Mouse (Mus musculus) cortical plate, adult 2 months (tissue): ENCODE measurements around the gene Rnf41. TPM values are rescaled to one million over a fixed set of nuclear protein-coding genes. Genes with fewer than 3 reads are reported as not detected.

Experiments
- H3K27ac ChIP-seq: fragments of 200-500 bp; 2 replicates; pipeline ENCODE4 v1.5.1; 2012; ENCODE audit warnings: low read length, control low read depth, inconsistent platforms; ENCODE audit not compliant: insufficient read depth
- H3K4me1 ChIP-seq: fragments of 200-500 bp; 2 replicates; pipeline ENCODE4 v1.6.1; 2011; ENCODE audit warnings: low read length; ENCODE audit not compliant: control insufficient read depth, insufficient read depth
- H3K4me3 ChIP-seq: fragments of 200-500 bp; 2 replicates; pipeline ENCODE4 v1.5.1; 2011; ENCODE audit warnings: mild to moderate bottlenecking, low read length, control low read depth; ENCODE audit not compliant: insufficient read depth
- CTCF ChIP-seq: fragments of 200-500 bp; IDR thresholded peaks from 2 replicates; pipeline ENCODE4 v1.5.1; 2011; ENCODE audit warnings: mild to moderate bottlenecking, control low read depth, low read length; ENCODE audit not compliant: insufficient read depth; ENCODE audit errors: extremely low read depth
- POLR2A ChIP-seq: fragments of 200-500 bp; IDR thresholded peaks from 2 replicates; pipeline ENCODE4 v1.6.1; 2011; ENCODE audit warnings: mild to moderate bottlenecking, low read length, control low read depth; ENCODE audit not compliant: insufficient read depth; ENCODE audit errors: extremely low read depth
- polyA plus RNA-seq: library from polyadenylated mRNA; depleted of rRNA; stranded (reverse); fragments of >200 nt; gene quantifications from 2 replicates; pipeline ENCODE4 v1.2.3, GENCODE M21; 2012

Gene Rnf41
- polyA plus RNA-seq, 1 experiment: 78.2 TPM

GRCm38 (mm10) chr10:128438675-128439279, 27.3 kb downstream of the Rnf41 start:
- TF ChIP-seq POLR2A: no peak
- no peak for TF ChIP-seq CTCF
- H3K4me1 ChIP-seq: peaks cover 3% of the 10 kb centered on the region
- no peak overlapping the region for H3K4me3 ChIP-seq
- H3K27ac ChIP-seq: no peak overlapping the region

DNA sequence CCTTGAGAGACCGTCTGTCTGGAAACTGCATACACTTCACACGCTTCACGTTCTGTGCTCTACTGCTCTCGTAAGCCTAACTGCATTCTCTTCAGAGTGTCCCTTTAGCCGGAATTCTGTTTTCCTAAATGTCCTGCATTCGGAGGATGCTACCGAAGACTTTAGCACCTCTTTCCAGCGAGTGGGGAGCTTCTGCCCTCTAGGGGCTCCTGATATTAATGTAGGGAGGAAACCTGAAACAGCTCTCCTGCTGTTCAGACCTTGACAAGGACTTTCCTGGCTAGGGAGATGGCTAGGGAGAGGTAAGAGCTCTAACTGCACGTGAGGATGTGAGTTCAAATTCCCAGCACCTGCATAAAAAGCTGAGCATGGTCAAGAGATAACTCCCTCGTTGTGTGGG, 28.9 kb downstream of the Rnf41 start:
- H3K4me3 ChIP-seq: no peak overlapping the region
- no peak overlapping the region for H3K27ac ChIP-seq
- peaks cover 3% of the 10 kb centered on the region; the same call in 1 of the 2 replicates for H3K4me1 ChIP-seq
- TF ChIP-seq POLR2A: no peak
- TF ChIP-seq CTCF: peak; percentile 45; the same call in 1 of the 2 replicates

- peaks cover 3% of the 10 kb centered on the region; the same call in 1 of the 2 replicates for H3K4me1 ChIP-seq
- no peak for TF ChIP-seq CTCF
- no peak for TF ChIP-seq POLR2A
- H3K27ac ChIP-seq: no peak overlapping the region
- no peak overlapping the region for H3K4me3 ChIP-seq
Measured at GRCm38 (mm10) chr10:128441324-128442119, 30.1 kb downstream of the Rnf41 start.

GRCm38 (mm10) chr10:128442718-128443117, 31.3 kb downstream of the Rnf41 start:
- no peak overlapping the region for H3K4me3 ChIP-seq
- no peak overlapping the region for H3K27ac ChIP-seq
- no peak for TF ChIP-seq POLR2A
- TF ChIP-seq CTCF: no peak
- peaks cover 3% of the 10 kb centered on the region; the same call in 1 of the 2 replicates for H3K4me1 ChIP-seq

GRCm38 (mm10) chr10:128444354-128444753, 32.9 kb downstream of the Rnf41 start:
- TF ChIP-seq CTCF: no peak
- no peak for TF ChIP-seq POLR2A
- H3K4me1 ChIP-seq: peaks cover 3% of the 10 kb centered on the region; the same call in 1 of the 2 replicates

DNA sequence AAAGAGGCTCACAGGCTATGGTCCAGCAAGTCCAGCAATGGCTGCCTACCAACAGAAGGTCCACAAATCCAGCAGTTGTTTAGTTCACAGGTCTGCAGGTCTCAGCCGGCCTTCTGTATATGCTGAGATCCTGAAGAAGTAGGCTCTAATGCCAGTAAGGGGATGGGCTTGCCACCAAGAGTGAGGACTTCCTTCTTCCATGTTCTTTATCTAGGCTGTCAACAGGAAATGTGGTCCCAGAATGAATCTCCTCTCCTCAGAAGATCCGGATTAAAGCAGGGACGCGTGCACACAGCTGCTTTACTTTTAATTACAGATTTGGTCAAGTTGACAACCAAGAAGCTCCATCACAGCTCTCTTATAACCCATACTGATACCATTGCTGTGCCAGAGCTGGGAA, 34.0 kb downstream of the Rnf41 start:
- TF ChIP-seq POLR2A (no peak), CTCF (no peak)
- H3K4me1 ChIP-seq: no peaks in the 10 kb centered on the region
- H3K4me3 ChIP-seq: no peak overlapping the region
- no peak overlapping the region for H3K27ac ChIP-seq

More at GRCm38 (mm10) chr10:128444354-128444753, 32.9 kb downstream of the Rnf41 start:
- Histone ChIP-seq H3K4me3 (no peak overlapping the region), H3K27ac (no peak overlapping the region)

DNA sequence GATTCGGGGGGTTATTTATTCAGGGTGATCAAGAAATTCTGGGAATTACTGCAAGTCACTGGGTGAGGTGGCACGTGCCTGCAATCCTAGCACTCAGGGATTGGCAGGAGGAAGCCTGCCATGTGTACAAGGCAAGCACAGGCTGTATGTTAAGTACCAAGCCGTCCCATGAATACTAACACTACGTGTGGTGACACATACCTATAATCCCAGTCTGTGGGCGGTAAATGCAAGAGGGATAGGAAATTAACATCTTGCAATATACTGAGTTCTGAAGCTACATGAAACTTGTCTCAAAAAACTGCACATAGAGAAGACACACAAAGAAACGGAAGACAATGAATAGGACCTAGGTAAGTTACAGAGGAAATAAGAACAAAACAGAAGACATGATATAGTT, 39.6 kb downstream of the Rnf41 start:
- Histone ChIP-seq H3K4me1 (peaks cover 3% of the 10 kb centered on the region; the same call in 1 of the 2 replicates), H3K4me3 (no peak overlapping the region), H3K27ac (no peak overlapping the region)
- TF ChIP-seq CTCF (no peak), POLR2A (no peak)

DNA sequence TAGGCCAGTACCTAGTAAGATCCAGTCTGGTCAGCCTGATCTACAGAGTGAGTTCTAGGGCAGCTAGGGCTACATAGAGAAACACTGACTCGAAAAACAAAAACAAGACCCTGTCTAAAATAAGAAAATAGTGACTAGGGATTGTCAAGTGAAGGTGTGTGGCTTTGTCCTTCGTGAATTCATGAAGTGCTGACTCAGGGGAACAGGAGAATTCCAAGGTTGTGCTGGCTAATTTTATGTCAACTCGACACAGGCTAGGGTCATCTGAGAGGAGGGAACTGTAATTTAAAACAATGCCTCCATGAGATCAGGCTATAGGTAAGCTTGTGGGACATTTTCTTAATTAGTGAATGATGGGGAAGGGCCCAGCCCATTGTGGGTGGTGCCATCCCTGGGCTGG, 43.0 kb downstream of the Rnf41 start:
- Histone ChIP-seq H3K27ac (no peak overlapping the region), H3K4me3 (no peak overlapping the region), H3K4me1 (peaks cover 3% of the 10 kb centered on the region; the same call in 1 of the 2 replicates)
- TF ChIP-seq CTCF (no peak), POLR2A (no peak)

GRCm38 (mm10) chr10:128455280-128455679, 43.8 kb downstream of the Rnf41 start:
- no peak for TF ChIP-seq POLR2A
- TF ChIP-seq CTCF: peak; percentile 68
- peak overlapping the region; percentile 11 for H3K4me3 ChIP-seq
- no peak overlapping the region for H3K27ac ChIP-seq
- H3K4me1 ChIP-seq: peaks cover 5% of the 10 kb centered on the region; the same call in 1 of the 2 replicates
